Mouse (Mus musculus): ENCODE results near the gene Ttll7.

Gene Ttll7

GRCm38 (mm10) chr3:146994670-146995415 lies 142.7 kb downstream of the Ttll7 start:
- DNase-seq (ENCODE audit: low read depth, low spot score) = no peak

GRCm38 (mm10) chr3:146999148-146999547 lies 147.0 kb downstream of the Ttll7 start:
- no peak for DNase-seq (ENCODE audit: low read depth, low spot score)

GRCm38 (mm10) chr3:147000963-147001362 lies 148.8 kb downstream of the Ttll7 start:
- no peak for DNase-seq (ENCODE audit: low read depth, low spot score)

GRCm38 (mm10) chr3:147001557-147001956 lies 149.4 kb downstream of the Ttll7 start:
- no peak for DNase-seq (ENCODE audit: low read depth, low spot score)

GRCm38 (mm10) chr3:147016506-147016905 lies 164.3 kb downstream of the Ttll7 start:
- DNase-seq (ENCODE audit: low read depth, low spot score) = no peak

- no peak for DNase-seq (ENCODE audit: low read depth, low spot score)
These were observed 167.3 kb downstream of the Ttll7 start for GRCm38 (mm10) chr3:147019506-147019905.

- no peak for DNase-seq (ENCODE audit: low read depth, low spot score)
These were observed 174.1 kb downstream of the Ttll7 start for GRCm38 (mm10) chr3:147026248-147026647.

- no peak for DNase-seq (ENCODE audit: low read depth, low spot score)
These were observed 176.2 kb downstream of the Ttll7 start for GRCm38 (mm10) chr3:147028382-147028781.

GRCm38 (mm10) chr3:147029718-147030117 lies 177.6 kb downstream of the Ttll7 start:
- peak; percentile 4 for DNase-seq (ENCODE audit: low read depth, low spot score)

- peak; percentile 1 for DNase-seq (ENCODE audit: low read depth, low spot score)
These were observed 178.2 kb downstream of the Ttll7 start for GRCm38 (mm10) chr3:147030266-147030880.

Data from ZHBTc4 (cell line).